Mouse (Mus musculus) frontal cortex, postnatal 14 days (tissue): ENCODE measurements around the gene Gm2012.
"Not testable (repeated sequence)": the region's sequence is repeated elsewhere in the genome, so short reads cannot be mapped to it uniquely, and the experiment has no call there.

Experiments used
- DNase-seq, 2 experiments: peaks; one replicate each; pipeline ENCODE4 v3.0.0; 2022; ENCODE audit warnings: low spot score in 2 of 2

The Gm2012 gene

DNA sequence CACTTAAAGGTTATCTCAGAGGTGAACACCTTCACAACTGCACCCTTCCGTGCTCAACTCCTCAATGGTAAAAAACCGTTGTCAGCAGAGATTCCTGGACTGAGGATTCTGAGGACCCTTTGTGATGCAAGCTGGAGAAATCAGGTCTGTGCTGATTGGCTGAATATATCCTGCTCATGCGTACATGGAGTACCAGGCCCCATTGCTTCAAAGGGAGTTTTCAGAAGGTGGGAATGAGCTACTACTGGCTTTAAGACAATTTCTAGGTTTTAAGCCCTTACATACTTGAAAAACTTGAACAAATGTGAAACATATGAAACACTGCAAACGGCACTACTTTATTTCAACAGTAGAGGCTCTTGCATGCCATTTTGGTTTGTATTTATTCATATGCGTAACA lies at the start of gene Gm2012:
TSS of gene Gm2012 (minus strand) at position 101 of the 400 bp plus-strand sequence.
- DNase-seq = not testable (repeated sequence)

DNA sequence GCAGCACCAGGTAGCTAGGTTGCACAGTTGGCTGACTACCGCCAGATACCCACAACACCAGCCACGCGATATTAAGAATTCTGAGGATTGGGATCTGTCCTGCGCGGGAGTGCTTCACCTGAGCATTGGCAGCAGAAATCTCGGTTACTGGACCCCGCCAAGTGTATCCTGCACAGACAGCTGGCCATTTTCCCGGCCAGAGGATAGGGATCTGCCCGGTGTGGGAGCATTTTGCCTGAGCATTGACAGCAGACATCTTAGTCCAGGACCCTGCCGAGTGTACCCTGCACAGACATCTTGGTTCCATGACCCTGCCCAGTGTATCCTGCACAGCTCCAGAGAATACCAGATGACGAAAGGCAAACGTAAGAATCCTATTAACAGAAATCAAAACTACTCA lies 72.0 kb downstream of the Gm2012 start:
- not testable (repeated sequence) for DNase-seq
